Mouse (Mus musculus) cerebellum, postnatal 14 days (tissue): ENCODE measurements around the gene Tvp23a.

ENCODE experiments used
- DNase-seq, 2 experiments: peaks; one replicate each; pipeline ENCODE4 v3.0.0; 2021; ENCODE audit warnings: mixed read lengths in 2 of 2

The Tvp23a gene

DNA sequence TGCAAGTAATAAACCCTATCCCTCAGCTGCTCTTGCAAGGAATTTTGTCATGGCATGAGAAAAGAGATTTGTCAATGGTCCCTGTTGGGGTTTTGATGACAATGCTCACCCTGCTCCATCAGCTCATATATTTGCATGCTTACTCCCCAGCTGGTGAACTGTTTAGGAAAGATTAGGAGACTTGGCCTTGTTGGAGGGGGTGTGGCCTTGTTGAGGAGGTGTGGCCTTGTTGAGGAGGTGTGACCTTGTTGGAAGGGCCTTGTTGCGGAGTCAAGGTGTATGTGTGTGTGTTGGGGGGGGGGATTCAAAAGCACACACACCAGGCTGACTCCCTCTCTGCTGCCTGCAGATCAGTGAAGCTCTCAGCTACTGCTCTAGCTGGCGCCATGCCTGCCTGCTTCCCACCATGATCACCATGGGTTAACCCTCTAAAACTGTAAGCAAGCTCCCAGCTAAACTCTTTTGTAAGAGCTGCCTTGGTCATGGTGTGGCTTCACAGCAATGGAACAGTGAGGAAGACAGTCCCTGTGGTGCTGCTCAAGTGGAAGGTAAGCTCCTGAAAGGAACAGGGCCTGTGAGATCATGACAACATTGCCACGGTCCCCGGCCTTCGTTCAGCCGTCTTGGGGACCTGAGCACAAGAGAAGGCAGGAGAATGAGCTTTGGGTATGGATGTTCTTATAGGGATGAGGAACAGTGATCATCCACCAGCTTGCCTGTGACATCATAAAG is 58.4 kb downstream of the Tvp23a start:
- no peak for DNase-seq

DNA sequence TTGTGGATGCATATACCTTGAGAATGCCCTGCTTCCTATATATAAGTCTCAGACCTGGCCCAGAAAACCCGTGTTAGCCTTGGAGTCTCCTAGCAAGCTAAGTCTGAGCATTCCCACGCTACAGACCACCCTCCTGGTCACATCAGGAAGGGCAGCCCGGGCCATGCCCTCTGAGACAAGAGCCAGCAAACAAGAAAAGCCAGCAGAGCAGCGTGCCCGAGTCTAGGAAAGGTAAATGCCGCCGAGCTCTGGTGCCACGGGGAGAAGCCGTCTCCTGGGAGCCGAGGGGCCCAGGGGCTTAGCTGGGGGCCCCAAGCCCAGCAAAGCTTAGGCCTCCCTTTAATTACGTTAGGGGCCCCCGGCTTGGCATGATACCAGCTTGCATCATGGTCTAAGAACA is 61.9 kb downstream of the Tvp23a start:
- no peak for DNase-seq

DNA sequence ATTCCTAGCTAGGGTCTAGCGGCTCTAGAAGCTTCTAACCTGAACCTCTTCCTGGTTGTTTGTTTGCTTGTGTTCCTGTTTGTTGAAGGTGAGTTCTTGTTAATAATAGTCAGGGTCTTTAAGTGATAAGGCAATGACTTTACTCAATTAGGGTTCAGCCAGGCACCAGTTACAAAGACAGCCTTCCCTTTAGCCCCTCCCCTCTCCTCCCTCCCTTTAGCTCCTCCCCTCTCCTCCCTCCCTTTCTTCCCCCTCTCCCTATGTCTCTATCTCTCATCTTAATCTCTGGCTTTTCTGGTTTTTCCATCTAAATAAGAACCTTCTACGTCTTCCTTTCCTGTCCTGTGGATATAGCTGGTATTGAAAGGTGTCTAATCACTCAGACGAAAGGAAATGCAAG is 62.6 kb downstream of the Tvp23a start:
- no peak for DNase-seq

DNA sequence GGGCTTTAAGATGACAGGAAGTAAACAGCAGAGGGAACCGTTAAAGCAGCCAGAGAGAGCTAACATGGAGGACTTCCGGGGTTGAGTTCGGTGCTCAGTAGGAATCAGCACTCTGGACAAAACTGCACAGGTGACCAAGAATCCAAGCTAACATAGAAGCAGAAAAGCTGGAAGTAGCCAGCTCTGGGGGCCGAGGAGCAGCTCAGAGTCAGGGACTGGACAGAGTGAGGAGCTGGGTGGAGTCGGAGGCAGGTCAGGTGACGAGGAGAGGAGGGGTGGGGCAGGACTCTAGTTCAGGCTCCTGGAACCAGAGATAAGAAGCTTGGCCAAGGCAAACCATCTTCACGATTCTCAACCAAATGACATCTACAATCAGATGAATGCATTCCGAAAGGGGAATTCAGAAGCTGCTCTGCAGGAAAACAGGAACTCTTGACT is 63.1 kb downstream of the Tvp23a start:
- DNase-seq: no peak

DNA sequence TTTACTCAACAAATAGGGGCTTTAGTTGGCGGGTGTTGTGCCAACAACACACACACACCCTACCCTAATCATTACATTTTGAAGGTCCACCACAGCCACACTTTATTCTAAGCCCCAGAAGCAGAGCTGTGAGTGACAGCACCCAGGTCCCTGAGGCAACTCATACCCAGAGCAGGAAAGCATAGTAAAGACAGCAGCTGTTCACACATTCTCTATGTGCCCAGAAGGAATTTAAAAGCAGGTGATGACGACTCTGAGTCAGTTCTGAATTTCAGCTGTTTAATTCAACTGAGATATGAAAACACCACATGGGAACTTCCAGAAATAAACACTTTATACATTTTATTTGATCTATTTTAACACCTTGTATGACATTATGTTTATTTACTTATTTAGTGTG is 67.6 kb downstream of the Tvp23a start:
- DNase-seq: no peak

DNA sequence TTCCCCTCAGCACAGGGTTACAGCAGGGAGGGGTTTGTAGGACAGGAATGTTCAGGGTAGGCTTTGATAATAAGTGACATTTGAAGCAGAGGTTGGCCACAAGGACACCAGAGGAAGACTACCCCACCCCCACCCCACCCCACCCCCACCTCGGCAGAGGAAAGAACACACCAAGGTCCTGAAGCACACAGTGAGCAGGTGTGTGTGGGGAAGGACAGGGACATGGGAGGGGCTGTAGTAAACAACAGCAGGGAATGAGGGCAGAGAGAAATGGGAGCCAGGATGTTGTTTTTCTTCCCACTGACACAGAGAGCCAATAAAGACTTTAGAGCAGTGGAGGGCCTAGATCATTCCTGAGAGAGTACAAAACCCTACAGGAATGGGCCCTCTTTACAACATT is 69.9 kb downstream of the Tvp23a start:
- DNase-seq: no peak

DNA sequence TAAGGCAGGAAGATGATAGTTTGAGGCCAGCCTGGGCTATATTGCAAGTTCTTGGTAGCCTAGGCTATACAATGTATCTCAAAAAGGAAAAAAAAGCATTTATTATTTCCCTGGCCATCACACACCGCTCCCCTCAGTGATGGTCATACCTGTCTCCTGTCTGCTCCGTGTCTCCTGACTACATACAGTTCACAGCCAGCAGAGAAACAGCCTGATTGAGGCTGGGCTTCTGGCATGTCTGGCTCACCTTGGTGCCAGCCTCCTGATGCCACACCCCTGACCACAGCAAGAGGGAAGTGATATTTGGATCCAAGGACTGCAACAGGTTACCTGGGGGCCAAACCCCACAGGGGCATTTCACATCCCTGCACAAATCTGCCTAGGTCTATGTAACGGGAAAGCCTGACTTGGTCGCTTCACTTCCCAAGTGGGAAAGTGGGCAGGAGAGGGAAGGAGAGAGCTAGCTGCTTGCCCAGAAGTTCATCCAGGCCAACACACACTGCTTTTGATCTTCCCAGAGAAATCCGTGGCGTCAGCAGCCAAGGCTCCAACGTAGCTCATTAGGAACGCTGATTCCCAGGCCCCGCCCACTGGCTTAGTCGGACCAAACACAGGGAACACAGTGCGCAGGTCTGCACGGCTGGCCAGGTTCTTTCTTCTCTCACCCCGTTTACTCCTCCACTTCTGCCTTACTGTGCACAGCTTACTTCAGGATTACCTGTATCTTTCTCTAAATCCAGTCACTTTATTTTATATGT is 72.7 kb downstream of the Tvp23a start:
- DNase-seq: peak; percentile 52 to 67

DNA sequence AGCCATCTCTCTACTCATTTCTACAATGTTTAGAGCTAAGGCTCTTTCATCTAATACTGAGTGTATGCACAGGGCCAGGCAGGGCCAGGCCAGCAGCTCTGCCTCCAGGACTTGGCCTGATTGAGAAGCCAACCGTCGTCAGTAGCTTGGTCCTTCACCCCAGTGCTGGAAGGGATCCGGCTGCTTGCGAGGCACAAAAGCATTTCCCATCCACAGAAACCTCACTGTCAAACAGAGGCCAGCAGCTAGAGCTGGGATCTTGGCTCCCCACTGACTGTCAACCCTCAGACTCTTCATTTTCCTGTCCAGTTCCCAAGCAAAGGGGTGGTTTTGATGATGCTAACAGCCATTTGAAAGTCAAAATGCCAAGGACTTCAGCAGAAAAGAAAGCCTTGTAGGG is 74.8 kb downstream of the Tvp23a start:
- no peak for DNase-seq
